Mouse (Mus musculus): ENCODE data around the gene Slc2a6. TPM values are rescaled to one million over a fixed set of nuclear protein-coding genes. Genes with fewer than 3 reads are reported as not detected.
A peak's percentile ranks its signal among the peaks of the same experiment; 100 is the strongest.

Gene Slc2a6
- total RNA-seq (2021) = 10 to 100 TPM; 42.2 to 43.7 TPM

DNA sequence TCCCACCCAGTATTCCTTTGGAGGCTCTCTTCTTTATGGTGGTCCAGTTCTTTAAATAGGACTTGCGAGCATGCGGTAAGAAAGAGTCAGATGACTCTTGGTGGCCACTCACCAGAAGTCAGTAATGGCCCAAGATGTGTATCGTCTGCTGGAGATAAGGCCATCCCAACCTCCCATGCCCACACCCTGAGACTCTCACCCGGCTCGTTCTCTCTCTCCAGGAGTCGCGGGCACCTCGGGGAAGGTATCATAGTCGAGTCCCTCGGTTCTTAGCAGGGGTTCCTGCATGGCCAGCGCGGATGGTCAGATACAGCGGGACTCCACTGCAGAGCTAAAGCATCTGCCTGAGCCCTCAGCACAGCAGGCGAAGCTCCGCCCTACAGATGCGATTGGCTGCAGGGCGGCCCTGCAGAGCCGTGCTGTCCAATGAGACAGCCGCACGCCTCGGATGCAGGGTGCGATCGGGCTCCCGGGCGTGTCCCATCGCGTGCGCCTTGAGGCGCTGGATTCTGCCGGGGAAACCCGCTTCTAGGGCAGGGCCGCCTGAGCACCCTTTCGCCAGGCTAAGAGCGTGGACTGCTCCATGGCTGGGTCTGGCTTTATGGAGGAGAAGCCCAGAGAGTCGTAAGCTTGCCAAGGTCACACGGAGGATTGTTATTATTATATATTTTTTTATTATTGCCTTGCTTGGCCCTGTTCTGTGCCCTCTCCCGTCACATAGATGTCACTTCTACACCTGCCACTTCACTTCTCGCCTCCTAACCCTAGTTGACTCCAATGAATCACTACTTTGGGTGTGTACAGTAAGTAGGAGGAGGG, at the start of gene Slc2a6:
TSS of gene Slc2a6 (minus strand) at position 381 of the 819 bp plus-strand sequence.
- intact Hi-C loops (cut with DNase I) = no loop called here
- DNase-seq (ENCODE audit: extremely low spot score in 1 of 2, low spot score in 2 of 2) = peak; percentile 91 to 93

DNA sequence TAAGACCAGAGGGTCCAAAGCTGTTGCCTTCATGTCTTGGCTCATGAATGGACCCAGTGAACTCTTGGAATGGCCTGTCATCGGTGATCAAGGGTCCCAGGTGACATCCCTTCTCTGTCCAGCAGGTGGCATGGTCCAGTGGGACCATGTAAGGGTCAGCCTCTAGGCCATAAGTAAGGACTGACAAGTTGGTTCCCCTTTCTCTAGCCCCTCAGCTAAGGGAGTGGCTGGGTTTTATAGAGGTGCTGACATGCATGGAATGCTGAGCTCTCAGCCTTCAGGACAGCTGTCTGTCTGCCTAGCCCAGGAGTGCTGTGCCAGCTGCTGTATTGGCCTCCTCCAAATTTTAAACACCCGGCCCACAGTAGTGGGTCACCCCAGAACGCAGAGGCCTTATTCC, 47.7 kb upstream of the Slc2a6 start:
- intact Hi-C loops (cut with DNase I) = no loop called here
- peak in 1 of 2 experiments; percentile 66 for DNase-seq (ENCODE audit: extremely low spot score in 1 of 2, low spot score in 2 of 2)

DNA sequence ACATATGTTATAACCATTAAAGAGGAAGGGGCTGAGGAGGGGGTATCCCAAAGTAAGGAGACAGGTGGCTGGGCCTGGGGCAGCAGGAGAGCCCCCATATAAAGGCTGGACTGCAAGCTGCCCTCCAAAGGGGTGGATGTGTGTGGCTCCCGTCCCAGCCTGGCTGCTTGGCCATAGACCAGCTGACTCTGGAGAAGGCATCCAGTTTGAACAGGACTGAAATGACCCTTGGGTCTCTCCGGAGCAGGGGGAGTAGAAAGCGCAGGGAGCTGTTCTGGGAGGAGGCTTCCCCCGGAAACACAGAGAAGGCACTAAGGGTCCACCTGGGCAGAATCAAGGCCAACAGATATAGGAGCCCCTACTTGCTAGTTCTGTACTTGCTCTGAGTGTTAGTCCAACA, 47.0 kb upstream of the Slc2a6 start:
- intact Hi-C loops (cut with DNase I) = no loop called here
- DNase-seq (ENCODE audit: extremely low spot score in 1 of 2, low spot score in 2 of 2) = no peak

DNA sequence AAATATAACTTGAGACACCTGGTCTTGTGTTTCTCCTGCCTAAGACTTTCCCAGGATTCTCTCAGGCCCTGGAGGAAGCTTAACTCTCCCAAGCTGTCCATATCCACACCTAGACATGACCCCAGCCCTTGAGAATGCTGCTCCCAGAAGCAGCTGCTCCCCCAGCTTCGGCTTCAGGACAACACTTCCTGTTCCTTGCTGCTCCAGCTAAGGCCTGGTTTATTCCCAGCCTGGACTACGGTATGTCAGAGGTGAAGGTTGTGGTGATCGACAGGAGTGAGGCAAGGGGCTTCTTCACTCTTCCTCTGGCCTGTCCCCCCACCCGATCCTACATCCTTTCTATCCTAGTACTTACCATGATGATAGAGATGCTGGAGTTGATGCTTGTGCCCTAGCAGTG, 45.6 kb upstream of the Slc2a6 start:
- DNase-seq (ENCODE audit: extremely low spot score in 1 of 2, low spot score in 2 of 2) = no peak
- intact Hi-C loops (cut with DNase I) = no loop called here

DNA sequence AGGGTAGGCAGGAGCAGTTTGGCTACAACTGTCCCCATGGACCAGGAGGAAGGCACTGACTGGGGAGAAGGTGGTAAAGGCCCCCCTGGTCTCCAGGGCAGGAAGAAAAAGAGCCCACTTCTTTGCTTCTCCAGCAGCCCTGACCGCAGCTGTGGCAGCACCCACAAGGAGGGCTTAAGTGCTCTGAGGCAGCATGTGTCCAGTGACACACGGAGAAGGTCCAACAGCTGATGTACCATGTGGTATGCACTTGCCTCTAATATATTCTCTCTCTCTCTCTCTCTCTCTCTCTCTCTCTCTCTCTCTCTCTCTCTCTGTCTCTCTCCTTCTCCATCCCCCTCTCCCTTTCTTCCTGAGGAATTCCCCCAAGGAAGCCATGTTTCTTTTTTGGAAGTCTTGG, 44.2 kb upstream of the Slc2a6 start, which contains the start of gene Mymk:
TSS of gene Mymk (minus strand) at position 202 of the 400 bp plus-strand sequence.
- intact Hi-C loops (cut with DNase I) = no loop called here

DNA sequence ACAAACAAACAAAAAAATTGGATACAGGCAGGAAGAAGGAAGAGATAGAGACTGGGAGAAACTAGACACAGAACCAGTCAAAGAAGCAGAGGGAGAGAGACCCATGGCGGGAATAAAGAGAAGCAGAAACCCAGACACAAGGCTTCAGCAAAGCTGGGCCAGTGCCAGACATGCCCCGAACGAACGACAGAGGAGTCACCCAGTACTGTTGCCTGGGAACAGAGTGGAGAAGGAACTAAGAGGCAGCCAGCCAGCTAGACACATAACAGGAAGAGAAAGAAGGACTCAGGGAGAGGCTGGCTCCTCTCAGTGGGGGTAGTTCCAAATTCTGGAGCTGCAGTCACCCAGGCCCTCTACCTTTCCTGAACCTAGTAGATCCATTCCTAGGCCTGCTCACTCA, 43.3 kb upstream of the Slc2a6 start:
- intact Hi-C loops (cut with DNase I) = no loop called here
- peak; percentile 92 to 93 for DNase-seq (ENCODE audit: extremely low spot score in 1 of 2, low spot score in 2 of 2)

More for the DNA sequence above, 44.2 kb upstream of the Slc2a6 start, which contains the start of gene Mymk:
- no peak for DNase-seq (ENCODE audit: extremely low spot score in 1 of 2, low spot score in 2 of 2)

DNA sequence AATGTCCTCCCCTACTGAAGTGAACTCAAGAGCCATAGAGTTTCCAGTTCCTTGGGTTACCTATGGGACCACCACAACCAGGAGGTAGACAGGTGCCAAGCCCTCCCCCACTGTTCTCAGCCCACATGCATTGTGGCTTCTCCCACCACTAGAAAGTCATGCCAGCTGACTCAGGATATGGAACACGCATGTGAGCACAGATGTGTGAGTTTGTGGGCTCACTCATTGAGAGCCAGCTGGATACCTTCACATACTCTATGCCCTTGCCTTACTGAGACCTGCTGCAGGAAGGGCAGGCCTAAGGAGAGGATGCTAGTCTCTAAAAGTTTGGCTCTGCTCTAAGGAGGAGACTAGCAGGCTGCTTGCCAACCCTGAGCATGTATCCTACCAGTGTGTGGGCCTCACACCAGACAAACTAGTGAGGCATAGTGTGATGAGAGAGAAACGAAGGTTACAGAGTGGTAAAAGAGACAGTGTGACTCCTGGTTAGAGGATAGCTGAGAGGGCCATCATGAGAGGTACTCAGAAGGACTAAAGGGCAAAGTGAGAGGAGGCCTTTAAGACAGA, 42.5 kb upstream of the Slc2a6 start:
- intact Hi-C loops (cut with DNase I) = no loop called here
- no peak for DNase-seq (ENCODE audit: extremely low spot score in 1 of 2, low spot score in 2 of 2)

DNA sequence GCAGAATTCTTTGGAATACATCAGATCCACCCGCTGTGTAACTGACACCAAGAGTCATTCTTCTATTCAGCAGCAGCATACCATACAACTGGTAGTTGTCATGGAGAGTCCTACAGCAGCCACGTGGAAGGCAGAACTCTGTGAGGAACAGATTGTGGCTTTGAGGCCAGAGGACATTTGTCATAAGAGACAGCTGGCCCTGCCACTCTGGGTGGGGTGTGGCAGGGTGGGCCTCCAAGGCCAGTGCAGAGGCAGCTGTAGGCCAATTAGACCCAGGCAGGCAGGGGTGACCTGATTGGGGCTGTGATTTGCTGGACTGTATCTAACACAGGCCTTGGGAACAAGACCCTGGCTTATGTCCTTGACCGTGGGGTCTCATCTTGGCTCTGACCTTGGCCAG, 41.8 kb upstream of the Slc2a6 start:
- intact Hi-C loops (cut with DNase I) = no loop called here
- no peak for DNase-seq (ENCODE audit: extremely low spot score in 1 of 2, low spot score in 2 of 2)

DNA sequence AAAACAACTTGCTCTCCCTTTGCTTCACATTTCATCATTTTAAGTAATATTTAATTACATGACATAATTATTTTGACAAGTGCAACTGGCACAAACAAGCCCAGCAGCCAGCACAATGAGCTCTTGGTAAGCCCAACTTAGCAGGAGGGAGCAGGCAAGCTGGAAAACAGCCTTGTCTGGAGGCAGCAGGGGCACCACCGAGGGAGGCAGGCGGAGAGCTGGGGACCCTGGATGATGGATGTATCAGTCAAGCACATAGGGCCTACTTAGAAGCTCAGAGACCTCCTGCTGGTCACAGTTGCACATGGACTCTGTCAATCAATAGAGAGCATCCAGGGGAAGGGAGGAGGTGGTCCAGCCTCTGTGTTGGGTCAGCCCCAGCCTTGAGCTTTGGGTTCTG, 40.2 kb upstream of the Slc2a6 start:
- no peak for DNase-seq (ENCODE audit: extremely low spot score in 1 of 2, low spot score in 2 of 2)
- intact Hi-C loops (cut with DNase I) = no loop called here

DNA sequence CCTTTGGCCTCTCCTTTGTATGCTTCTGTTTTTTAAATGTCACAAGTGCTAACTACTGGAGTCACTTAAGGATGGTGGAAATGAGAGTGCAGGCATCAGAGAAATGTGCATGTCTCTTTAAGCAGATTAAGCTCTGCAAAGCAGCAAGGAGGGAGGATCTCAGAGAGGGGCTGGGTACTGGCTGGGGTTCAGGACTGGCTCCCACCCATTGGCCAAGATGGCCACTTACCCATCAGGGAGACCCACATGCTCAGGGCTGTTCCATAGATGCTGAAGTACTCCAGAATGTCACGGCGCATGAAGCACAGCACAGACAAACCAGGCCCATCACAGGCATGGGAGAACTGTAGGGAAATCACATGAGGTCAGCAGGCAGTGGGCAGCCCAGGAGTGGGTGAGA, 39.3 kb upstream of the Slc2a6 start:
- intact Hi-C loops (cut with DNase I) = no loop called here
- no peak for DNase-seq (ENCODE audit: extremely low spot score in 1 of 2, low spot score in 2 of 2)

DNA sequence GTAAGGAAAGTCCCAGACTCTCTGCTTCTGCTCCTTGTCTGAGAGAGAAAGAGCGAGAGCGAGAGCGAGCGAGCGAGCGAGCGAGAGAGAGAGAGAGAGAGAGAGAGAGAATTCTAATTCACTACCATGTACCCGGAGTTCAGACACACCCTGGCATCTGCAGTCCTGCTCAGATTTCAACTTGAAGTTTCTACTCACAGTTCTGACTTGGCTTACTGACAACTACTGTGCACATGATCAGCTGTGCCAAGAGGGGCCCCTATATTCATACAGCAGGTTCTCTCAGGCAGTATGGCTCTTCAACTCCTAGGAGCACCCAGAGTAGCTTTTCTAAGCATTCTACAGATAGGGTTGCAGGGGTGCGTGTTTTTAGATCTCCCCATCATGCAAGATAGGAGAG, 31.4 kb upstream of the Slc2a6 start:
- DNase-seq (ENCODE audit: extremely low spot score in 1 of 2, low spot score in 2 of 2) = no peak
- intact Hi-C loops (cut with DNase I) = loop anchor here (5.0 kb wide), 1 partner anchor 83 kb away; the partner anchor contains the start of gene Fam163b

DNA sequence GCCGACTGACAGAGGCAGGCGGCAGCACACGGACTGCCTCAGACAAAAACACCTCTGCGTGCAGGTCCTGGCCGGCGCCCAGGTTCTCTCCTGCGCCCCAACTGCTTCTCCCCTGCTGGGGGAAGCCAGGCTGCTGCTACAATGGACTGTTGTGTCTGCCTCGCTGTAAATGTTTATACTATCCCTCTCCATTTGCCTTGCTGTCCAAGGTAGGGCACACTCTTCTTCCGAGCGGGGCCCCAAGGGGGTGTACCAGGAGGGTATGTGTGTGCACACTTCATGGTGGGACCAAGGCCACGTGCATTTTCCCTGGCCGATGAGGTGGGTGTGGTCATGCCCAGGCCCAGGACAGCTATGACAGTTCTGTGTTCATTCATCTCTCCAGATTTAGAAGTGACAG, 31.0 kb upstream of the Slc2a6 start:
- intact Hi-C loops (cut with DNase I) = loop anchor here (5.0 kb wide), 1 partner anchor 84 kb away; the partner anchor contains the start of gene Fam163b
- DNase-seq (ENCODE audit: extremely low spot score in 1 of 2, low spot score in 2 of 2) = peak in 1 of 2 experiments; percentile 69

DNA sequence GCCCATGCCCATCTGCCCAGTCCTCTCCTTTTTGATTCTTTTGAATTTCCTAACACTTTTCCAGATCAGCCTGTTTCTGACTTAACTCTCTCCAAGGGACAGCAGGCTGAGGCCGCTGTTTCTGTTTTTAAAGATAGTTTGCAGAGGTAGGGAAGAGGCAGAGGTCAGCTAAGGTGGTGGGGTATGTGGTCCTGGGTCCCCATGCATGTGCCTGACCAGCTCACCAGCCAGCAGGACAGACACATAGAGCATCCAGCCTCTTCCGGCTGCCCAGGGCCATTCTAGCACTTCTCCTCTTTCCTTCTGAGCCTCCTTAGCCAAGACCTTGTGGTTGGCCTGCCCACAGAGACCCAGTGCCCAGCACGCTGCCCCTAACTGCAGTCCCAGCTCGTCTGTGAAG, 30.5 kb upstream of the Slc2a6 start:
- intact Hi-C loops (cut with DNase I) = loop anchor here (5.0 kb wide), 1 partner anchor 84 kb away; the partner anchor contains the start of gene Fam163b
- DNase-seq (ENCODE audit: extremely low spot score in 1 of 2, low spot score in 2 of 2) = no peak

DNA sequence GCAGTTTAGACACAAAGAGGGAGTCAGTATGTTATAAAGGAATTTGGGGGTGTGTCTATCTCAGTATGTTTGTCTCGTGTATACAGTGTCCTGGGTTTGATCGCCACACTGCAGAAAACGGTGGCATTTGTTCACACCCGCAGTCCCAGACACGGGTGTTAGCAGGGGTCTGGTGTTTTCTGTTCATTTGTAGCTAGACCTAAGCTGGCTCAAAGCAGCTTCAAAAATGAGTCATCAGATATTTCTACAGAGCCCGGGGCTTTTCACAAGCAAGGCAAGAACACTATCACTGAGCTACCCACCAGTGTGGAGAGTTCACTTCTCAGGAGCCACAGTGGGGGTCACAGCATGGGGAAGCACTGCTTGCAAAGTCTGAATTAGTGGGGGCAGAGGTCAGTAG, 21.6 kb upstream of the Slc2a6 start:
- intact Hi-C loops (cut with DNase I) = no loop called here

DNA sequence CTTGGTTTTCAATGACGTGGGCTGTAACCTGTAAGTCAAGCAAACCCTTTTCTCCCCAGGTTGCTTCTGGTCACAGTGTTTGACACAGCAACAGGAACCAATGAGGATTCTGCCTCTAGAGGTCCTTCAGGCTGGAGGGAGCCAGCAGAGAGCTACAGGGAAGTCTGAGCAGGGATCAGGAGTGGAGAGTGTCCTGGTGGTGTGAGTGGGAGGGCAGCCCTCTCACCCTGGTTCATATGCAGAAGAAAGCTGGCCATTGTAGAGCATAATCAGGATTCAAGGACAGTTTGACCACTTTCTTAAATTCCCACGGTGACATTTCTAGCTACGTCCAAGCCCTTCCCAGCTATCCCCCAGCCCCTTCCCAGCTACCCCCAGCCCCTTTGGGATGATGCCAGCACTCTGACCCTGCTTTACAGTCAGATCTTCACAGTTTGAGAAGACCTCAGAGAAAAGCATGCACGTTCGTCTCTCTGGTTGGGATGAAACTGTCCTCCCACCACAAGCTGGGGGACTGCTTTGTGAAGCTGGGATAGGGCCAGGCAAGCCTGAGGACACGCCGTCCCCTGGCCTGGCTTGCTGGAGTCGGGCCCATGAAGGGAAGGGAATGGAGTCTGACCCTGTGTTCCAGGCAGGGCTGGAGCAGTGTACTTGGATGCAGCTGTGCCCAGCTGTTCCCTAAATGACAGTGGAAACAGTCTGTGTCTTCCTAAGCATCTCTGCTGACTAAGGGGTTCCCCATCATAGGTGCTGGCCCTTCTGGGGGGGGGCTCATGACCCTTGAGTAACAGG, 18.4 kb upstream of the Slc2a6 start:
- DNase-seq (ENCODE audit: extremely low spot score in 1 of 2, low spot score in 2 of 2) = no peak
- intact Hi-C loops (cut with DNase I) = no loop called here

More for the DNA sequence above, 21.6 kb upstream of the Slc2a6 start:
- DNase-seq (ENCODE audit: extremely low spot score in 1 of 2, low spot score in 2 of 2) = no peak

DNA sequence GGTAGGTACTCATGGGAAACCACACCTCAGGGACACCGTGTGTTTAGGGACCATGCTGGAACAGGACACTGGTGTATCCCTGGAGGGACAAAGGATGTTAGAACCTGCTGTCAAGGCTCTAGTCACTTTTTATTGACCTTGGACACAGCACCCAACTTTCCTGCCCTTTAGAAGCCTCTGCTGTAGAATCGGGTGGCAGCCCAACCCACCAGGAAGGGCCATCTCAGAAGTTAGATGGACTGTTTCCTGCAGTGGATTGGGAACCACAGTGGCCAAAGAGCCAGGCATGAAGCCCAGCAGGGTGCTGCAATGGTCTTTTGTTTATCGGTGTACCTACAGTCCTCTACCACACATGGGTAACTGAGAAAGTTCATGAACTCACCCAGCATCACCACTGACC, 16.8 kb upstream of the Slc2a6 start:
- no peak for DNase-seq (ENCODE audit: extremely low spot score in 1 of 2, low spot score in 2 of 2)
- intact Hi-C loops (cut with DNase I) = loop anchor here (5.0 kb wide), 1 partner anchor 78 kb away; no protein-coding TSS in a partner anchor

DNA sequence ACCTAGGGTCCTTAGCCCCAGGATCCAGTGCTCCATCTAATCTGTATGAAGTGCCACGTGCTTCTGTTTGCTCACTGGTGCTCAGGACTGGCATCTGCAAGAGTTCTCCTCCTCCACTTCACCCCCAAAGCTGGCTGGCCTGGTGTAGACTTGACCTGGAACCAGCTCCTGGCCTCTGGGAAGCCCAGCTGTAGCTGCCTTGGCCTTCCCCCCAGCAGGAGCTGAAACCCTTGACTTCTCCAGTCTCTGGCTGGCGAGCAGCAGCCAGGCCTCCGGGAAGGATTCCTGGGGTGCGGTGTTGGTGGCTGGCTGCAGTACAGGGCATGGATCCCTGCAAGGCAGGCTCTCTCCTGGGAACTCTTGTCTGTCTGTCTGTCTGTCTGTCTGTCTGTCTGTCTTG, 16.4 kb upstream of the Slc2a6 start:
- intact Hi-C loops (cut with DNase I) = loop anchor here (5.0 kb wide), 1 partner anchor 78 kb away; no protein-coding TSS in a partner anchor
- DNase-seq (ENCODE audit: extremely low spot score in 1 of 2, low spot score in 2 of 2) = no peak

DNA sequence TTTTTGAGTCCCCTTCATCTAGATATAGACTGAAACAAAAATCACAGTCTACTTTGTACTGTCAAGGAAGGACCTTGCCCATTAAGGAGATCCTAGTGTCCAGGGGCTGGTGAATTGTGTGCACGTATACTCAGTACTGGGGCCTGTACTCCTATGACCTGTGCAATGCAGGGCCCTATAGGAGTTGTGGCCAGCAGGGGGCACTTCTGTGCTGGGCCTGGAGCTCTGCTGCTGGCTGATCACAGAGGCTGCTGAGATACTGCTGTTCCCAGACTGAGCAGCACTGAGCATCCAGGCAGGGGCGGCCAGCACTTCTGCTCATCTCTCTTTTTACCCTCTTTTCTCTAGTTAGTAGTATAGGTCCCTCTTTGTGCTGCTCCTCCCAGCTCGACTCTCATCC, 15.7 kb upstream of the Slc2a6 start:
- intact Hi-C loops (cut with DNase I) = loop anchor here (1.0 to 5.0 kb wide), 2 partner anchors 79 to 194 kb away; no protein-coding TSS in a partner anchor
- DNase-seq (ENCODE audit: extremely low spot score in 1 of 2, low spot score in 2 of 2) = peak; percentile 86 to 90

Data from left cerebral cortex, postnatal 10 days (tissue).